Mouse (Mus musculus): ENCODE measurements around the gene Idnk. TPM values are rescaled to one million over a fixed set of nuclear protein-coding genes. Genes with fewer than 3 reads are reported as not detected.

The Idnk gene
- polyA plus RNA-seq, 1 experiment from 2014 or later: 25.4 TPM

GRCm38 (mm10) chr13:58194908-58195307, 37.5 kb downstream of the Idnk start:
- no peaks in the 10 kb centered on the region for H3K27me3 ChIP-seq (replicated peaks)
- no peak overlapping the region for H3K9ac ChIP-seq
- H3K4me1 ChIP-seq (replicated peaks): peaks cover 17% of the 10 kb centered on the region
- H3K4me3 ChIP-seq: no peak overlapping the region
- H3K9me3 ChIP-seq (replicated peaks): no peaks in the 10 kb centered on the region
- WGBS: 83% methylated on average over 3 of the region's 3 CpGs
- peaks cover 56% of the 10 kb centered on the region for H3K36me3 ChIP-seq
- no peak overlapping the region for H3K27ac ChIP-seq (ENCODE audit: poor library complexity, severe bottlenecking)
- no peak overlapping the region for H3K4me2 ChIP-seq
- no peak for ATAC-seq (ENCODE audit: insufficient number of reproducible peaks, low FRiP score)

GRCm38 (mm10) chr13:58197211-58197610, 39.8 kb downstream of the Idnk start:
- Histone ChIP-seq H3K36me3 (peaks cover 35% of the 10 kb centered on the region), H3K27me3 (replicated peaks) (no peaks in the 10 kb centered on the region), H3K4me2 (no peak overlapping the region), H3K27ac (ENCODE audit: poor library complexity, severe bottlenecking) (no peak overlapping the region), H3K4me3 (no peak overlapping the region), H3K9me3 (replicated peaks) (no peaks in the 10 kb centered on the region), H3K4me1 (replicated peaks) (peaks cover 25% of the 10 kb centered on the region), H3K9ac (no peak overlapping the region)
- 72% methylated on average over 3 of the region's 3 CpGs for WGBS
- ATAC-seq (ENCODE audit: insufficient number of reproducible peaks, low FRiP score): no peak

DNA sequence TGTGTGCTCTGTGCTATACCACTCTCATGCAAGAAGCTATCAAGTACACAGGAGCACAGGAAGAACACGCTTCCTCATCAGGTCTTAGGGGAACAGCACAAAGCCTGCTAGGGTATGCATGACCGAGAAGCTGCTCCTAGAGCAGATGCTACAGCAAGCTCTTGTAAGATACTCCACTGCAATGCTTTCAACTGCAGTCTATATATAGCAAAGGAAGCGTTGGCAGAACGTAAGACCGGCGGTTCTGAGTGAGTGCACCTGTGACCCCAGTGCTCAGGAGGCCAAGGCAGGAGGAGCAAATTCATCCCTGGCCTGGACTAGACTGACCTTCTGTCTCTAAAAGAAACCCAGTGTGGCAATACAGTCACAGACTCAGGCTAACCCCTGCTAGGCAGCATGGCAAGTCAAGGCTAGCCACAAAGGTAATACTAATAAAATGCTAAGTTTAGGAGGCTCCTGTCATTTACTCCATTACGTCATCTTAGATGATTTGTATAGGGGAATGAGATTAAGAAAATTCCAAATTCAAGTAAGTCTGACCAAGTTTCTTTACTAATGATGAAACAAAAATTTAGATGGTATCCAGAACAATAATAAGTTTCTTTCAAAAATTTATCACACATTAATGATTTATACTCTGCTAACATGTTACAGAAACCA, 40.7 kb downstream of the Idnk start:
- Histone ChIP-seq H3K36me3 (peaks cover 29% of the 10 kb centered on the region), H3K9me3 (replicated peaks) (no peaks in the 10 kb centered on the region), H3K27ac (ENCODE audit: poor library complexity, severe bottlenecking) (no peak overlapping the region), H3K27me3 (replicated peaks) (no peaks in the 10 kb centered on the region), H3K4me3 (no peak overlapping the region), H3K4me1 (replicated peaks) (peaks cover 27% of the 10 kb centered on the region), H3K9ac (no peak overlapping the region), H3K4me2 (no peak overlapping the region)
- ATAC-seq (ENCODE audit: insufficient number of reproducible peaks, low FRiP score): no peak
- 59% methylated on average over 7 of the region's 7 CpGs for WGBS

- WGBS: 90% methylated on average over 6 of the region's 6 CpGs
- H3K4me2 ChIP-seq: no peak overlapping the region
- ATAC-seq (ENCODE audit: insufficient number of reproducible peaks, low FRiP score): no peak
These were observed 43.9 kb downstream of the Idnk start for GRCm38 (mm10) chr13:58201343-58201742.

DNA sequence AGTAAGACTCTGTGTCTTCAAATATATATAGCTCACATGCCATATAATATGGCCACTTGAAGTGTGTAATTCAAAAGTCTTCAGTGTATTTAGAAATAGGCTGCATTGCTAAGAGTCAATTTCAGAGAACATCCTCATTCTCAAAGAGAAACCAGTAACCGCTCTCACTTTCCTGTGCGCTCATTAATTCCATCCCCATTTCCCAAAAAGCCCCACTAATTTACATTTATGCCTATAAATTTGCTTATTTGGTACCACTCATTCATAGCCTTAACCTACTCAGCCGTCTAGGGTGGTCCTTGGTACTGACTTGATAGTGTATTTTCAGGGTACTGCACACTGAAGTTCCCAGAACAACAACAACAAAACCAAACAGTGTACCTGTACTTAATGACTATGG, 44.5 kb downstream of the Idnk start:
- Histone ChIP-seq H3K27me3 (replicated peaks) (no peaks in the 10 kb centered on the region), H3K36me3 (peaks cover 13% of the 10 kb centered on the region), H3K9ac (no peak overlapping the region), H3K4me1 (replicated peaks) (peaks cover 37% of the 10 kb centered on the region), H3K4me3 (no peak overlapping the region), H3K4me2 (no peak overlapping the region), H3K27ac (ENCODE audit: poor library complexity, severe bottlenecking) (no peak overlapping the region), H3K9me3 (replicated peaks) (no peaks in the 10 kb centered on the region)
- WGBS: 95% methylated on average over 3 of the region's 3 CpGs
- no peak for ATAC-seq (ENCODE audit: insufficient number of reproducible peaks, low FRiP score)

More at GRCm38 (mm10) chr13:58201343-58201742, 43.9 kb downstream of the Idnk start:
- H3K9me3 ChIP-seq (replicated peaks): no peaks in the 10 kb centered on the region
- H3K4me3 ChIP-seq: no peak overlapping the region
- H3K27ac ChIP-seq (ENCODE audit: poor library complexity, severe bottlenecking): no peak overlapping the region
- peaks cover 33% of the 10 kb centered on the region for H3K4me1 ChIP-seq (replicated peaks)
- no peak overlapping the region for H3K9ac ChIP-seq
- no peaks in the 10 kb centered on the region for H3K27me3 ChIP-seq (replicated peaks)
- peaks cover 14% of the 10 kb centered on the region for H3K36me3 ChIP-seq

DNA sequence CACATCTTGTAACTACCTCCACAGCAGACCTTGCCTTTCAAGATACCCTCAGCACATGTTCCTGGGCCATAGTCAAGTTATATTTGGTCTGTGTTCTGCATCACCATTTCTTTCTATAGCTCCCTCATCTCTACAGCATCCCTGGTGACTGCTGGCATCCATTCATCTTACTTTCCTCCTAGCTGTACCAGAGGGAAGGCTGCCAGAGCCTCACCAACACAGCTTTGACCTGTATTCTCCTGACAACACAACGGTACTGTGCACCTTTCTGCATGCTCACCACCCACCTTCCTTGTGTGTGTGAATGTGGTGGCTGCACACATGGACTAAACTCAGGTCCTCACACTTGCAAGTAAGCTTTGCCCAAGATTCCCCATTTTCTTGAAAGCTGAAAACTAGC, 45.5 kb downstream of the Idnk start:
- Histone ChIP-seq H3K9ac (no peak overlapping the region), H3K4me2 (no peak overlapping the region), H3K4me1 (replicated peaks) (peaks cover 31% of the 10 kb centered on the region), H3K36me3 (peaks cover 3% of the 10 kb centered on the region), H3K27ac (ENCODE audit: poor library complexity, severe bottlenecking) (no peak overlapping the region), H3K27me3 (replicated peaks) (no peaks in the 10 kb centered on the region), H3K9me3 (replicated peaks) (no peaks in the 10 kb centered on the region), H3K4me3 (no peak overlapping the region)
- ATAC-seq (ENCODE audit: insufficient number of reproducible peaks, low FRiP score): no peak
- 88% methylated on average over 1 of the region's 1 CpGs for WGBS

DNA sequence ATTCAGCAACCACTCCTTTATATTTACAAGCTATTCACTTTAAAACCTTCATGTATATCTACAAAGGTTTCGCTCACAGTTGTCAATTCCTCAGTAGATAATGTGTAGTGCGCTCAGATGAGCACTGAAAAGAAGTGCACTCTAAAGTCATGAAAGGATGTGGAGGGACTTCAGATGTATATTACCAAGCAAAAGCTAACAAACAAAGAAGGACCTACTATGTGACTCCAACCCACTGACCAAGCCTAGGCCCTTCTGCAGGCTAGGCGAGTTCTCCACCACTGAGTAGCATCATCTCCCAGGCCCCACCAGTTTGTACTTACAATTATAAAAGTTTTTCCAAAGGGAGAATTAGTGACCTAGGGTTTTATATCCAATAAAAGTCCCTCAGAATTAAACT, 46.8 kb downstream of the Idnk start:
- ATAC-seq (ENCODE audit: insufficient number of reproducible peaks, low FRiP score): no peak
- Histone ChIP-seq H3K9ac (no peak overlapping the region), H3K27ac (ENCODE audit: poor library complexity, severe bottlenecking) (no peak overlapping the region), H3K4me3 (no peak overlapping the region), H3K36me3 (no peaks in the 10 kb centered on the region), H3K4me1 (replicated peaks) (peaks cover 22% of the 10 kb centered on the region), H3K27me3 (replicated peaks) (no peaks in the 10 kb centered on the region), H3K9me3 (replicated peaks) (no peaks in the 10 kb centered on the region), H3K4me2 (no peak overlapping the region)
- WGBS: 90% methylated on average over 3 of the region's 3 CpGs

GRCm38 (mm10) chr13:58204986-58205385, 47.5 kb downstream of the Idnk start:
- H3K9ac ChIP-seq: no peak overlapping the region
- peaks cover 20% of the 10 kb centered on the region for H3K4me1 ChIP-seq (replicated peaks)
- H3K27ac ChIP-seq (ENCODE audit: poor library complexity, severe bottlenecking): no peak overlapping the region
- no peak overlapping the region for H3K4me3 ChIP-seq
- H3K36me3 ChIP-seq: no peaks in the 10 kb centered on the region
- ATAC-seq (ENCODE audit: insufficient number of reproducible peaks, low FRiP score): no peak
- 70% methylated on average over 4 of the region's 4 CpGs for WGBS
- H3K9me3 ChIP-seq (replicated peaks): no peaks in the 10 kb centered on the region
- H3K4me2 ChIP-seq: no peak overlapping the region
- no peaks in the 10 kb centered on the region for H3K27me3 ChIP-seq (replicated peaks)

DNA sequence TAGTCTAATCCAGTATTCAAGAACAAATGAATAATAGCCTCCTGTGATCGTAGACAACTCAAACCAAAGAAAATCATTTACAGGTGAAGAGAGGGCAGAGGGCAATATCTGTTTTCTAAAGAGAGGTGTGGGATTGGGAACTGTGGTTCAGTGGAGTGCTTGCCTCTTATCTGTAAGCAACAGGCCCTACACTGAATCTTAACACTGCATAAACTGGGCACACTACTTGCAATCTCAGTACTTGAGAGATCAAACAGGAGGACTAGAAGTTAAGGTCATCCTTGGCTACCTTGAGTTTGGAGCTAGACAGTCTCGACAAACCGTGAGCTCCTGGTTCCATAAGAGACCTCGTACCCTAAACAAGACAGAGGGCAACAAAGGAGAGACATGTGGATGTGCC, 48.6 kb downstream of the Idnk start:
- 79% methylated on average over 4 of the region's 4 CpGs for WGBS

GRCm38 (mm10) chr13:58210441-58210840, 53.0 kb downstream of the Idnk start:
- H3K4me2 ChIP-seq: no peak overlapping the region
- H3K4me3 ChIP-seq: no peak overlapping the region
- H3K4me1 ChIP-seq (replicated peaks): peaks cover 35% of the 10 kb centered on the region
- 65% methylated on average over 5 of the region's 5 CpGs for WGBS
- H3K9ac ChIP-seq: no peak overlapping the region
- H3K27me3 ChIP-seq (replicated peaks): no peaks in the 10 kb centered on the region
- H3K27ac ChIP-seq (ENCODE audit: poor library complexity, severe bottlenecking): no peak overlapping the region
- no peaks in the 10 kb centered on the region for H3K9me3 ChIP-seq (replicated peaks)
- no peak for ATAC-seq (ENCODE audit: insufficient number of reproducible peaks, low FRiP score)
- H3K36me3 ChIP-seq: no peaks in the 10 kb centered on the region

More for the DNA sequence above, 48.6 kb downstream of the Idnk start:
- Histone ChIP-seq H3K36me3 (no peaks in the 10 kb centered on the region), H3K9me3 (replicated peaks) (no peaks in the 10 kb centered on the region), H3K9ac (no peak overlapping the region), H3K4me1 (replicated peaks) (peaks cover 26% of the 10 kb centered on the region), H3K27me3 (replicated peaks) (no peaks in the 10 kb centered on the region), H3K4me2 (no peak overlapping the region), H3K27ac (ENCODE audit: poor library complexity, severe bottlenecking) (no peak overlapping the region), H3K4me3 (no peak overlapping the region)
- ATAC-seq (ENCODE audit: insufficient number of reproducible peaks, low FRiP score): no peak

DNA sequence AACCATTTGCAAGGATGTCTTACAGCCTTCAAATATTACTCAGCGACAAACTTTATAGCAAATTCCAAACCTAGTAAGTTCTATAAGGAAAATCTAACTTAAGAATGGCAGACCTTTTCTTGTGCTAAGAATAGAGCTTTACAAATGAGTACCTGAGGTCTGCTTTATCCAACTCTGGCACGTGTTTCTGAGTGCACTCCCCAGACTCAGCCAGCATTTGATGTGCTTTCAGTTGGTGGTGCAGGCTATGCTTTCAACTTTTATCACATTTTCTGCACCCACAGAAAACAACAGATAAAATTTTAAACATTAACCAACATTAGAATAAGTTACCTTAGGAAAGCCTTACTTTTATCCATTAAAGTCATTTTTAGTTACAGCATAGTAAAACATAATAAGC, 55.1 kb downstream of the Idnk start:
- no peak for ATAC-seq (ENCODE audit: insufficient number of reproducible peaks, low FRiP score)
- H3K27ac ChIP-seq (ENCODE audit: poor library complexity, severe bottlenecking): no peak overlapping the region
- 73% methylated on average over 2 of the region's 2 CpGs for WGBS
- no peak overlapping the region for H3K4me2 ChIP-seq
- no peak overlapping the region for H3K4me3 ChIP-seq
- H3K27me3 ChIP-seq (replicated peaks): 0 out of 2 replicates have a peak, but pooled peaks cover 3% of the 10 kb centered on the region
- H3K9me3 ChIP-seq (replicated peaks): no peaks in the 10 kb centered on the region
- H3K36me3 ChIP-seq: no peaks in the 10 kb centered on the region
- no peak overlapping the region for H3K9ac ChIP-seq
- peaks cover 32% of the 10 kb centered on the region for H3K4me1 ChIP-seq (replicated peaks)

GRCm38 (mm10) chr13:58213801-58214200, 56.4 kb downstream of the Idnk start:
- peak overlapping the region; percentile 50; the same call in 1 of the 2 replicates for H3K9ac ChIP-seq
- no peak overlapping the region for H3K27ac ChIP-seq (ENCODE audit: poor library complexity, severe bottlenecking)
- peaks cover 32% of the 10 kb centered on the region for H3K4me1 ChIP-seq (replicated peaks)
- peak overlapping the region; percentile 73 for H3K4me3 ChIP-seq
- ATAC-seq (ENCODE audit: insufficient number of reproducible peaks, low FRiP score): no peak
- peak overlapping the region; percentile 84 for H3K4me2 ChIP-seq
- no peaks in the 10 kb centered on the region for H3K36me3 ChIP-seq
- 43% methylated on average over 8 of the region's 8 CpGs for WGBS
- no peaks in the 10 kb centered on the region for H3K9me3 ChIP-seq (replicated peaks)
- 0 out of 2 replicates have a peak, but pooled peaks cover 3% of the 10 kb centered on the region for H3K27me3 ChIP-seq (replicated peaks)

All from heart, embryonic 12.5 days (tissue).